Mouse (Mus musculus) embryonic facial prominence, embryonic 11.5 days (tissue): ENCODE measurements around the gene Jchain. TPM values are rescaled to one million over a fixed set of nuclear protein-coding genes. Genes with fewer than 3 reads are reported as not detected.
A peak's percentile ranks its signal among the peaks of the same experiment; 100 is the strongest.
"Not testable (repeated sequence)": the region's sequence is repeated elsewhere in the genome, so short reads cannot be mapped to it uniquely, and the experiment has no call there.

ENCODE experiments used
- ATAC-seq: fragments of 200-750 bp; cut with Nextera tagmentation; replicated peaks from 2 replicates; pipeline ENCODE4 v1.8.0; 2017; ENCODE audit warnings: low read depth; ENCODE audit not compliant: insufficient number of reproducible peaks, low FRiP score, low TSS enrichment
- DNase-seq: peaks from one replicate; pipeline ENCODE4 v3.0.0-alpha.2; 2015; ENCODE audit warnings: low spot score
- H3K27ac ChIP-seq: fragments of 300-500 bp; sonication (generic); replicated peaks from 2 replicates; pipeline ENCODE4 v1.5.1; 2014; ENCODE audit warnings: mild to moderate bottlenecking, low read depth, low read length, control low read depth
- H3K27me3 ChIP-seq: fragments of 300-500 bp; sonication (generic); 2 replicates; pipeline ENCODE4 v1.6.1; 2014; ENCODE audit warnings: mild to moderate bottlenecking, low read length, moderate library complexity, mixed read lengths; ENCODE audit not compliant: control insufficient read depth, insufficient read depth
- H3K36me3 ChIP-seq: fragments of 300-500 bp; sonication (generic); replicated peaks from 2 replicates; pipeline ENCODE4 v1.6.1; 2014; ENCODE audit warnings: low read depth, mild to moderate bottlenecking, low read length, moderate library complexity, mixed read lengths; ENCODE audit not compliant: control insufficient read depth, insufficient read depth
- H3K4me1 ChIP-seq: fragments of 300-500 bp; sonication (generic); 2 replicates; pipeline ENCODE4 v1.6.1; 2014; ENCODE audit warnings: low read length, mixed read lengths; ENCODE audit not compliant: control insufficient read depth, insufficient read depth
- H3K4me2 ChIP-seq: fragments of 300-500 bp; sonication (generic); 2 replicates; pipeline ENCODE4 v1.6.1; 2014; ENCODE audit warnings: low read depth, mild to moderate bottlenecking, control low read depth, low read length, moderate library complexity
- H3K4me3 ChIP-seq: fragments of 300-500 bp; sonication (generic); 2 replicates; pipeline ENCODE4 v1.5.1; 2014; ENCODE audit warnings: low read depth, low read length, control low read depth
- H3K9ac ChIP-seq: fragments of 300-500 bp; sonication (generic); replicated peaks from 2 replicates; pipeline ENCODE4 v1.6.1; 2014; ENCODE audit warnings: mild to moderate bottlenecking, control low read depth, low read length
- H3K9me3 ChIP-seq: fragments of 300-500 bp; sonication (generic); replicated peaks from 2 replicates; pipeline ENCODE4 v1.6.1; 2016; ENCODE audit warnings: mild to moderate bottlenecking, low read length, inconsistent platforms, mixed read lengths; ENCODE audit not compliant: control insufficient read depth
- WGBS: fragments of 180-500 bp; shearing (Covaris S2); extraction: QIAGEN DNeasy Blood & Tissue Kit; methylation state at CpG from one replicate; pipeline ENCODE4 v1.1.7; 2014; 5-methylcytosine and 5-hydroxymethylcytosine counted together
- polyA plus RNA-seq: library from polyadenylated mRNA; unstranded; fragments of >200 nt; fragmentation: Nextera tagmentation; extraction: Ambion mirVana; gene quantifications from 2 replicates; pipeline ENCODE4 v1.2.1, GENCODE M21; 2014

Jchain gene
- polyA plus RNA-seq, 1 experiment from 2014 or later: 0.39 TPM

- H3K4me3 ChIP-seq: no peak overlapping the region
- no peak overlapping the region for H3K9ac ChIP-seq
- H3K27ac ChIP-seq: no peak overlapping the region
- no peaks in the 10 kb centered on the region for H3K9me3 ChIP-seq
- no peaks in the 10 kb centered on the region for H3K36me3 ChIP-seq
- 69% methylated on average over 8 of the region's 8 CpGs for WGBS
- H3K27me3 ChIP-seq: no peaks in the 10 kb centered on the region
- ATAC-seq (no peak), DNase-seq (no peak)
- no peaks in the 10 kb centered on the region for H3K4me1 ChIP-seq
- H3K4me2 ChIP-seq: no peak overlapping the region
These were observed 35.4 kb upstream of the Jchain start for GRCm38 (mm10) chr5:88562863-88563780.

- DNase-seq (no peak), ATAC-seq (no peak)
- no peak overlapping the region for H3K4me3 ChIP-seq
- H3K27ac ChIP-seq: no peak overlapping the region
- no peak overlapping the region for H3K9ac ChIP-seq
- no peaks in the 10 kb centered on the region for H3K36me3 ChIP-seq
- H3K4me2 ChIP-seq: no peak overlapping the region
- H3K9me3 ChIP-seq: no peaks in the 10 kb centered on the region
- no peaks in the 10 kb centered on the region for H3K4me1 ChIP-seq
- no peaks in the 10 kb centered on the region for H3K27me3 ChIP-seq
- 87% methylated on average over 9 of the region's 9 CpGs for WGBS
These were observed 33.6 kb upstream of the Jchain start for GRCm38 (mm10) chr5:88561080-88561814.

GRCm38 (mm10) chr5:88558991-88559390 is 31.3 kb upstream of the Jchain start:
- DNase-seq: no peak
- Histone ChIP-seq H3K36me3 (no peaks in the 10 kb centered on the region), H3K9me3 (no peaks in the 10 kb centered on the region), H3K27me3 (no peaks in the 10 kb centered on the region), H3K4me1 (no peaks in the 10 kb centered on the region), H3K4me2 (no peak overlapping the region), H3K27ac (no peak overlapping the region), H3K4me3 (no peak overlapping the region), H3K9ac (no peak overlapping the region)
- ATAC-seq: no peak
- 40% methylated on average over 1 of the region's 1 CpGs for WGBS

GRCm38 (mm10) chr5:88554086-88554886 is 26.6 kb upstream of the Jchain start, which contains the start of gene Utp3:
TSS of gene Utp3 (plus strand) at chr5:88554462.
- ATAC-seq (peak; percentile 95), DNase-seq (peak; percentile 99)
- H3K9ac ChIP-seq: peak within 1 kb of the TSS; percentile 90
- peak within 1 kb of the TSS; percentile 89 for H3K4me3 ChIP-seq
- under 1% methylated on average over 76 of the region's 76 CpGs for WGBS
- H3K4me1 ChIP-seq: no peaks in the 10 kb centered on the region
- peak within 1 kb of the TSS; percentile 84 for H3K27ac ChIP-seq
- no peaks in the 10 kb centered on the region for H3K36me3 ChIP-seq
- no peaks in the 10 kb centered on the region for H3K9me3 ChIP-seq
- no peaks in the 10 kb centered on the region for H3K27me3 ChIP-seq
- H3K4me2 ChIP-seq: peak within 1 kb of the TSS; percentile 91

- WGBS: 9% methylated on average over 29 of the region's 29 CpGs
- Histone ChIP-seq H3K4me2 (peak overlapping the region; percentile 62), H3K36me3 (no peaks in the 10 kb centered on the region), H3K4me3 (peak overlapping the region; percentile 89), H3K27me3 (no peaks in the 10 kb centered on the region), H3K27ac (peak overlapping the region; percentile 84), H3K4me1 (no peaks in the 10 kb centered on the region), H3K9ac (peak overlapping the region; percentile 81), H3K9me3 (no peaks in the 10 kb centered on the region)
- peak; percentile 25 for DNase-seq
- ATAC-seq: peak; percentile 54
These were observed 25.8 kb upstream of the Jchain start for GRCm38 (mm10) chr5:88553271-88554085.

GRCm38 (mm10) chr5:88545536-88545935 is 17.8 kb upstream of the Jchain start:
- H3K9me3 ChIP-seq: no peaks in the 10 kb centered on the region
- H3K9ac ChIP-seq: no peak overlapping the region
- no peak overlapping the region for H3K4me2 ChIP-seq
- no peak overlapping the region for H3K4me3 ChIP-seq
- no peaks in the 10 kb centered on the region for H3K4me1 ChIP-seq
- no peak for DNase-seq
- no peaks in the 10 kb centered on the region for H3K36me3 ChIP-seq
- no peaks in the 10 kb centered on the region for H3K27me3 ChIP-seq
- no peak for ATAC-seq
- no peak overlapping the region for H3K27ac ChIP-seq
- 86% methylated on average over 7 of the region's 7 CpGs for WGBS

GRCm38 (mm10) chr5:88544411-88544810 is 16.7 kb upstream of the Jchain start:
- not testable (repeated sequence) for H3K9ac ChIP-seq, ATAC-seq, H3K4me3 ChIP-seq, H3K27ac ChIP-seq, H3K9me3 ChIP-seq, H3K36me3 ChIP-seq, H3K27me3 ChIP-seq, DNase-seq, H3K4me1 ChIP-seq, H3K4me2 ChIP-seq
- 83% methylated on average over 1 of the region's 1 CpGs for WGBS
